Mouse (Mus musculus) spleen, adult 12 weeks (tissue): ENCODE data around the gene Itgbl1.

ENCODE experiments used
- DNase-seq: peaks from one replicate; pipeline ENCODE4 v3.0.0; 2022; ENCODE audit warnings: low spot score

Gene Itgbl1

GRCm38 (mm10) chr14:123967996-123968395, 308.2 kb downstream of the Itgbl1 start:
- no peak for DNase-seq

DNA sequence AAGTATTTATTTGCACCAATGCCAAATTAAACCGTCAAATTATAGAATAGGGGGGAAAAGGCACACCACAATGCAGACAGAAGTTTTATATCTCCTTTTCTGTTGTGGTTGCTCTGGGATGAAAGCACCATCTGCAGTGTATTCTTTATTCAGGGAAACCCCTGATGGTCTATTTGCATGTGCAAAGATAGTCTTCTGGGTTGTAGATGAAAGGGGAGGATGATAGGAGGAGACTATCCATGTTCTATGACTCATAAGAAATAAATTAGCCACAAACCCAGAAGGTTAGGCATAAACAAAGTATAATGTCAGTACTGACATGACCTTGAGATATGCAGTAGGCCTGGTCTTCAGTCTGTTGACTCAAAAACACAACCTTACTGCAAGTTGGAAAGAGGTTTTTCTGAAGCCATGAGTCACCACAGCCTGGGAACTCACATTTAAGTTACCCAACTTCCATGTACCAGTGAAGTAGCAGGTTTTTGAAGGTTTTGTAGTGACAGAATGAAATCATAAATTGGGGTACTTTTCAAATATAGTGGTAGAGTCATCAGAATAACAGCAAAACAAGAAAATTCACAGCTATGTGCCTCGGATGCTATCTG, 330.9 kb downstream of the Itgbl1 start:
- DNase-seq: no peak
